Mouse (Mus musculus) cerebellum, adult 2 months (tissue): Measurements from ENCODE around the gene Cdh1. TPM values are rescaled to one million over a fixed set of nuclear protein-coding genes. Genes with fewer than 3 reads are reported as not detected.

Experiments
- DNase-seq, 2 experiments: peaks; one replicate each; pipeline ENCODE4 v3.0.0; 2021
- H3K27ac ChIP-seq: fragments of 200-500 bp; 2 replicates; pipeline ENCODE4 v1.5.1; 2012; ENCODE audit warnings: low read length, control low read depth, inconsistent platforms; ENCODE audit not compliant: insufficient read depth
- H3K27me3 ChIP-seq: fragments of 200-500 bp; 2 replicates; pipeline ENCODE4 v1.6.1; 2012; ENCODE audit warnings: inconsistent platforms, mild to moderate bottlenecking, low read length, moderate library complexity; ENCODE audit not compliant: control insufficient read depth, insufficient read depth
- H3K4me1 ChIP-seq: fragments of 200-500 bp; 2 replicates; pipeline ENCODE4 v1.6.1; 2011; ENCODE audit warnings: low read length; ENCODE audit not compliant: control insufficient read depth, insufficient read depth
- H3K4me3 ChIP-seq: fragments of 200-500 bp; replicated peaks from 2 replicates; pipeline ENCODE3; 2011; ENCODE audit warnings: mild to moderate bottlenecking, low read depth, low read length, control low read depth; ENCODE audit not compliant: insufficient read depth
- CTCF ChIP-seq: fragments of 200-500 bp; IDR thresholded peaks from 2 replicates; pipeline ENCODE4 v1.5.1; 2011; ENCODE audit warnings: low read depth, mild to moderate bottlenecking, control low read depth, low read length, moderate library complexity, borderline replicate concordance; ENCODE audit not compliant: insufficient read depth
- POLR2A ChIP-seq: fragments of 200-500 bp; IDR thresholded peaks from 2 replicates; pipeline ENCODE4 v1.6.1; 2011; ENCODE audit warnings: low read length, control low read depth, borderline replicate concordance; ENCODE audit not compliant: insufficient read depth
- WGBS: fragments of 180-500 bp; shearing (Covaris S2); methylation state at CpG from one replicate; pipeline ENCODE4 v1.1.7; 2018; 5-methylcytosine and 5-hydroxymethylcytosine counted together
- polyA plus RNA-seq: library from polyadenylated mRNA; depleted of rRNA; stranded (reverse); fragments of >200 nt; gene quantifications from 2 replicates; pipeline ENCODE4 v1.2.3, GENCODE M21; 2012; rRNA removed

Cdh1 gene
- polyA plus RNA-seq, 1 experiment = 3.1 TPM

GRCm38 (mm10) chr8:106700131-106700530, 97.0 kb downstream of the Cdh1 start:
- no peak for TF ChIP-seq POLR2A
- no peak for TF ChIP-seq CTCF
- 93% methylated on average over 6 of the region's 6 CpGs for WGBS
- H3K27me3 ChIP-seq = no peaks in the 10 kb centered on the region
- no peak overlapping the region for H3K4me3 ChIP-seq
- no peak overlapping the region for H3K27ac ChIP-seq
- no peak for DNase-seq
- no peaks in the 10 kb centered on the region; the same call in 1 of the 2 replicates for H3K4me1 ChIP-seq

GRCm38 (mm10) chr8:106701360-106701759, 98.2 kb downstream of the Cdh1 start:
- H3K4me3 ChIP-seq = no peak overlapping the region
- H3K27me3 ChIP-seq = no peaks in the 10 kb centered on the region
- H3K4me1 ChIP-seq = no peaks in the 10 kb centered on the region; the same call in 1 of the 2 replicates
- TF ChIP-seq POLR2A (no peak), CTCF (no peak)
- DNase-seq = no peak
- no peak overlapping the region for H3K27ac ChIP-seq
- 92% methylated on average over 3 of the region's 3 CpGs for WGBS

GRCm38 (mm10) chr8:106704199-106704900, 101.2 kb downstream of the Cdh1 start:
- TF ChIP-seq CTCF = no peak
- TF ChIP-seq POLR2A = no peak
- no peaks in the 10 kb centered on the region; the same call in 1 of the 2 replicates for H3K4me1 ChIP-seq
- no peak for DNase-seq
- WGBS = 75% methylated on average over 9 of the region's 9 CpGs
- no peaks in the 10 kb centered on the region for H3K27me3 ChIP-seq
- H3K4me3 ChIP-seq = no peak overlapping the region
- H3K27ac ChIP-seq = 0 out of 2 replicates have a peak overlapping the region, but pooled peaks have one; percentile 13

- no peak overlapping the region for H3K27ac ChIP-seq
- 34% methylated on average over 9 of the region's 9 CpGs for whole genome bisulfite sequencing
- H3K4me3 ChIP-seq = no peak overlapping the region
- no peak for TF ChIP-seq POLR2A
- TF ChIP-seq CTCF = no peak
- DNase-seq = no peak
- no peaks in the 10 kb centered on the region for H3K27me3 ChIP-seq
- no peaks in the 10 kb centered on the region; the same call in 1 of the 2 replicates for H3K4me1 ChIP-seq
These were observed 101.8 kb downstream of the Cdh1 start for GRCm38 (mm10) chr8:106704901-106705321.

- WGBS = 95% methylated on average over 6 of the region's 6 CpGs
- no peak overlapping the region for H3K4me3 ChIP-seq
- no peaks in the 10 kb centered on the region for H3K27me3 ChIP-seq
- H3K4me1 ChIP-seq = no peaks in the 10 kb centered on the region; the same call in 1 of the 2 replicates
- DNase-seq = no peak
- TF ChIP-seq CTCF = no peak
- TF ChIP-seq POLR2A = no peak
- no peak overlapping the region for H3K27ac ChIP-seq
These were observed 103.0 kb downstream of the Cdh1 start for GRCm38 (mm10) chr8:106706194-106706593.

GRCm38 (mm10) chr8:106710002-106710401, 106.9 kb downstream of the Cdh1 start:
- TF ChIP-seq CTCF = no peak
- TF ChIP-seq POLR2A = no peak
- Histone ChIP-seq H3K4me3 (no peak overlapping the region), H3K27ac (no peak overlapping the region), H3K27me3 (no peaks in the 10 kb centered on the region; the same call in 1 of the 2 replicates), H3K4me1 (no peaks in the 10 kb centered on the region; the same call in 1 of the 2 replicates)
- no peak for DNase-seq
- 94% methylated on average over 2 of the region's 2 CpGs for WGBS

GRCm38 (mm10) chr8:106712487-106712886, 109.3 kb downstream of the Cdh1 start:
- Histone ChIP-seq H3K27ac (no peak overlapping the region), H3K27me3 (no peaks in the 10 kb centered on the region; the same call in 1 of the 2 replicates), H3K4me1 (no peaks in the 10 kb centered on the region), H3K4me3 (no peak overlapping the region)
- TF ChIP-seq CTCF (no peak), POLR2A (no peak)
- WGBS = 37% methylated on average over 3 of the region's 3 CpGs
- no peak for DNase-seq

GRCm38 (mm10) chr8:106714297-106714696, 111.1 kb downstream of the Cdh1 start:
- no peak for TF ChIP-seq CTCF
- no peak for TF ChIP-seq POLR2A
- H3K4me3 ChIP-seq = no peak overlapping the region
- no peak for DNase-seq
- H3K27ac ChIP-seq = no peak overlapping the region
- 90% methylated on average over 4 of the region's 4 CpGs for WGBS
- H3K27me3 ChIP-seq = no peaks in the 10 kb centered on the region; the same call in 1 of the 2 replicates
- H3K4me1 ChIP-seq = no peaks in the 10 kb centered on the region

GRCm38 (mm10) chr8:106718091-106718500, 114.9 kb downstream of the Cdh1 start:
- WGBS = 4% methylated on average over 17 of the region's 17 CpGs
- TF ChIP-seq POLR2A = no peak
- TF ChIP-seq CTCF = peak; percentile 68; the same call in 1 of the 2 replicates
- DNase-seq = peak; percentile 78 to 79
- Histone ChIP-seq H3K27me3 (no peaks in the 10 kb centered on the region; the same call in 1 of the 2 replicates), H3K27ac (no peak overlapping the region), H3K4me1 (no peaks in the 10 kb centered on the region), H3K4me3 (peak overlapping the region; percentile 55)

Other genes starting within 250 kb of the Cdh1 start
- 12.3 and 13.5 TPM in 2 replicates for gene Zfp90, start 188.0 kb upstream of the Cdh1 start, polyA plus RNA-seq
- gene 6030452D12Rik, start 102.8 kb upstream of the Cdh1 start, polyA plus RNA-seq = not detected in 2 replicates
- 0.64 and 0.93 TPM in 2 replicates for gene Cdh3, start 92.5 kb upstream of the Cdh1 start, polyA plus RNA-seq
- gene Gm10073, start 29.9 kb upstream of the Cdh1 start, polyA plus RNA-seq = 35.6 and 40.9 TPM in 2 replicates
- 5.3 and 5.5 TPM in 2 replicates for gene Tango6, start 79.7 kb downstream of the Cdh1 start, polyA plus RNA-seq